Mouse (Mus musculus) liver, adult 2 months (tissue): ENCODE data around the gene Nampt.

Source experiments
- CTCF ChIP-seq: fragments of 200-500 bp; IDR thresholded peaks from 2 replicates; pipeline ENCODE4 v1.5.1; 2011; ENCODE audit warnings: low read depth, low read length, control low read depth
- POLR2A ChIP-seq: fragments of 200-500 bp; IDR thresholded peaks from 2 replicates; pipeline ENCODE4 v1.6.1; 2011; ENCODE audit warnings: low read length, control low read depth; ENCODE audit not compliant: insufficient read depth; ENCODE audit errors: extremely low read depth

DNA sequence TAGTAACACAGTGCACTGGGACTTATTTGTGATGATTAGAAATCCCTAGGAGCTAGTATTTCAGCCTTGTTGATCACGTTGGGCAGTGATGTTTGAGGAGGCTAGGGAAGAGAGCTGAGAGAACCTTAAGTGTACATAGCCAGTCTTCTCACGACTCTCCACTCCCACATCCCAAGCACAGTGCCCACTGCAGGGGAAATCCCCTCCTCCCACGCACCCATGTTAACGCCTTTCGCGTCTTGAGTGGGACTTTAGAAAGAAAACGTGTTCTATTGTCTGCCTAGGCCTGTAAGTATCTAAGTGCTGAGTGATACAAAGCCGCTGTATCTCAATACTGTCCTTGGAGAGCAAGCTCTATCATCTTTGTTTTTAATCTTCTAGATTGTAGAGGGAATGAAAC is 27.0 kb downstream of the Nampt start:
- TF ChIP-seq CTCF (no peak), POLR2A (no peak)
